8 mouse cellular contexts compared by ENCODE assay signal in the genomic region with DNA sequence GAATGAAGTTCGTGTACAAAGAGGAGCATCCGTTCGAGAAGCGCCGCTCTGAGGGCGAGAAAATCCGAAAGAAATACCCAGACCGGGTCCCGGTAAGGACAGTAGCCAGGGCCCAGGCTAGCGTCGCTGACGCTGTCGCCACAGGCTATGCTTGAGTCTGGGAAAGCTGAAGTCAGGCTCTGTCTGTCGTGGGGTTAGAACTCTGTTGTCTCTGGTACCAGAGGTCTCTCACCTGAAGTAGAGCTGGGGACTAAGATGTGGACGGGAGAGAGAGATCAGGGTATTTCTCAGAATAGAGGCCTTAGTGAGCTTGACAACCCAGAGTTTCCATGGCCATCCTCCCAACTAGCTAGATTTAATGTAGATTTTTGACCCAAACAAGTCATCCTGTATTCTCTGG. TPM values are rescaled to one million over a fixed set of nuclear protein-coding genes. Genes with fewer than 3 reads are reported as not detected.
A peak's percentile ranks its signal among the peaks of the same experiment; 100 is the strongest.
DNase-seq lines count a peak whose midpoint lies in the region; ATAC-seq and TF ChIP-seq lines count a peak whose summit lies in the region.

No protein-coding gene starts in this region.

- H3K9ac ChIP-seq in embryonic facial prominence, embryonic 15.5 days, result peak overlapping the region; percentile 87
- H3K9ac ChIP-seq in neural tube, embryonic 13.5 days, result peak overlapping the region; percentile 93

- H3K9me3 ChIP-seq in embryonic facial prominence, embryonic 15.5 days (replicated peaks), result no peaks in the 10 kb centered on the region
- no peaks in the 10 kb centered on the region for H3K9me3 ChIP-seq in limb, embryonic 10.5 days (replicated peaks)
- H3K9me3 ChIP-seq in neural tube, embryonic 13.5 days, result no peaks in the 10 kb centered on the region

- under 1% methylated on average over 15 of the region's 15 CpGs for WGBS in lung, adult 2 months
- under 1% methylated on average over 15 of the region's 15 CpGs for WGBS in embryonic facial prominence, embryonic 15.5 days
- WGBS in limb, embryonic 10.5 days, result under 1% methylated on average over 15 of the region's 15 CpGs
- under 1% methylated on average over 15 of the region's 15 CpGs for WGBS in neural tube, embryonic 13.5 days

- no peaks in the 10 kb centered on the region for H3K27me3 ChIP-seq in embryonic facial prominence, embryonic 15.5 days
- no peaks in the 10 kb centered on the region for H3K27me3 ChIP-seq in limb, embryonic 10.5 days (ENCODE audit: low read depth, poor library complexity, severe bottlenecking)
- H3K27me3 ChIP-seq in neural tube, embryonic 13.5 days, result no peaks in the 10 kb centered on the region

- H3K27ac ChIP-seq in embryonic facial prominence, embryonic 15.5 days (replicated peaks), result peak overlapping the region; percentile 97
- peak overlapping the region; percentile 89 for H3K27ac ChIP-seq in limb, embryonic 10.5 days
- H3K27ac ChIP-seq in neural tube, embryonic 13.5 days (replicated peaks), result peak overlapping the region; percentile 95

- H3K36me3 ChIP-seq in embryonic facial prominence, embryonic 15.5 days, result peaks cover 52% of the 10 kb centered on the region
- peaks cover 57% of the 10 kb centered on the region for H3K36me3 ChIP-seq in limb, embryonic 10.5 days
- H3K36me3 ChIP-seq in neural tube, embryonic 13.5 days, result peaks cover 51% of the 10 kb centered on the region

- peak overlapping the region; percentile 69 for H3K4me3 ChIP-seq in lung, adult 2 months (replicated peaks; ENCODE audit: extremely low read depth, low read depth, low read length)
- peak overlapping the region; percentile 80 for H3K4me3 ChIP-seq in embryonic facial prominence, embryonic 15.5 days (replicated peaks)
- peak overlapping the region; percentile 69 for H3K4me3 ChIP-seq in limb, embryonic 10.5 days
- H3K4me3 ChIP-seq in neural tube, embryonic 13.5 days, result peak overlapping the region; percentile 75

- peak overlapping the region; percentile 73 for H3K4me2 ChIP-seq in embryonic facial prominence, embryonic 15.5 days (replicated peaks)
- peak overlapping the region; percentile 76 for H3K4me2 ChIP-seq in neural tube, embryonic 13.5 days

- no peak for TF ChIP-seq CTCF in lung, adult 2 months (IDR thresholded peaks at IDR 0.05; ENCODE audit: insufficient read depth, low read length)

- TF ChIP-seq POLR2A in lung, adult 2 months (IDR thresholded peaks at IDR 0.05; ENCODE audit: borderline replicate concordance, extremely low read depth, low read depth, low read length), result no peak

- DNase-seq in lung, adult 2 months, result no peak
- no peak for DNase-seq in lung, postnatal 4 days
- no peak for DNase-seq in limb, embryonic 10.5 days (ENCODE audit: low spot score)
- DNase-seq in right cerebral cortex, postnatal 25 days, result no peak
- DNase-seq in frontal cortex, postnatal 36 days (ENCODE audit: low spot score in 2 of 2), result no peak
- no peak for DNase-seq in right cerebral cortex, postnatal 10 days (ENCODE audit: low spot score in 2 of 2)

- H3K4me1 ChIP-seq in lung, adult 2 months (ENCODE audit: control insufficient read depth, insufficient read depth, low read length), result peaks cover 4% of the 10 kb centered on the region
- H3K4me1 ChIP-seq in embryonic facial prominence, embryonic 15.5 days, result peaks cover 18% of the 10 kb centered on the region
- H3K4me1 ChIP-seq in limb, embryonic 10.5 days, result peaks cover 22% of the 10 kb centered on the region
- peaks cover 29% of the 10 kb centered on the region for H3K4me1 ChIP-seq in neural tube, embryonic 13.5 days (replicated peaks)

- peak; percentile 1; the same call in 1 of the 2 replicates for ATAC-seq in embryonic facial prominence, embryonic 15.5 days (ENCODE audit: insufficient number of reproducible peaks, low FRiP score, low TSS enrichment, low read depth)
- 0 out of 2 replicates have a peak, but pooled peaks have one; percentile 8 for ATAC-seq in neural tube, embryonic 13.5 days (ENCODE audit: low read depth)

RNA-seq across cellular contexts. Expression of a gene that starts 0.8 kb away (rescaled TPM):
- polyA plus RNA-seq in lung, adult 2 months (2012; rRNA removed), result 333 and 615 TPM in 2 replicates
- polyA plus RNA-seq in embryonic facial prominence, embryonic 15.5 days (2015; fragmentation: Nextera tagmentation; extraction: Ambion mirVana), result 543 and 559 TPM in 2 replicates
- 280 and 332 TPM in 2 replicates for polyA plus RNA-seq in limb, embryonic 10.5 days (2016; fragmentation: Nextera tagmentation; extraction: Ambion mirVana)
- 679 and 746 TPM in 2 replicates for polyA plus RNA-seq in neural tube, embryonic 13.5 days (2015; fragmentation: Nextera tagmentation; extraction: Ambion mirVana)

RNA-seq across cellular contexts. Expression of a gene that starts 3.9 kb away (rescaled TPM):
- 15.0 and 22.9 TPM in 2 replicates for polyA plus RNA-seq in lung, adult 2 months (2012; rRNA removed)
- polyA plus RNA-seq in embryonic facial prominence, embryonic 15.5 days (2015; fragmentation: Nextera tagmentation; extraction: Ambion mirVana), result 77.8 and 83.0 TPM in 2 replicates
- 101 and 106 TPM in 2 replicates for polyA plus RNA-seq in limb, embryonic 10.5 days (2016; fragmentation: Nextera tagmentation; extraction: Ambion mirVana)
- 74.2 and 76.3 TPM in 2 replicates for polyA plus RNA-seq in neural tube, embryonic 13.5 days (2015; fragmentation: Nextera tagmentation; extraction: Ambion mirVana)

RNA-seq across cellular contexts. Expression of a gene that starts 8.7 kb away (rescaled TPM):
- polyA plus RNA-seq in lung, adult 2 months (2012; rRNA removed), result 16.7 and 20.8 TPM in 2 replicates
- polyA plus RNA-seq in embryonic facial prominence, embryonic 15.5 days (2015; fragmentation: Nextera tagmentation; extraction: Ambion mirVana), result 47.3 and 52.3 TPM in 2 replicates
- 65.2 and 70.6 TPM in 2 replicates for polyA plus RNA-seq in limb, embryonic 10.5 days (2016; fragmentation: Nextera tagmentation; extraction: Ambion mirVana)
- polyA plus RNA-seq in neural tube, embryonic 13.5 days (2015; fragmentation: Nextera tagmentation; extraction: Ambion mirVana), result 26.7 and 28.8 TPM in 2 replicates

RNA-seq across cellular contexts. Expression of a gene that starts 9.4 kb away (rescaled TPM):
- polyA plus RNA-seq in lung, adult 2 months (2012; rRNA removed), result 38.5 and 53.8 TPM in 2 replicates
- polyA plus RNA-seq in embryonic facial prominence, embryonic 15.5 days (2015; fragmentation: Nextera tagmentation; extraction: Ambion mirVana), result 112 and 113 TPM in 2 replicates
- 154 and 176 TPM in 2 replicates for polyA plus RNA-seq in limb, embryonic 10.5 days (2016; fragmentation: Nextera tagmentation; extraction: Ambion mirVana)
- polyA plus RNA-seq in neural tube, embryonic 13.5 days (2015; fragmentation: Nextera tagmentation; extraction: Ambion mirVana), result 160 and 162 TPM in 2 replicates

RNA-seq across cellular contexts. Expression of a gene that starts 10.8 kb away (rescaled TPM):
- 88.3 and 102 TPM in 2 replicates for polyA plus RNA-seq in lung, adult 2 months (2012; rRNA removed)
- polyA plus RNA-seq in embryonic facial prominence, embryonic 15.5 days (2015; fragmentation: Nextera tagmentation; extraction: Ambion mirVana), result 31.6 and 34.9 TPM in 2 replicates
- polyA plus RNA-seq in limb, embryonic 10.5 days (2016; fragmentation: Nextera tagmentation; extraction: Ambion mirVana), result 22.2 and 24.8 TPM in 2 replicates
- polyA plus RNA-seq in neural tube, embryonic 13.5 days (2015; fragmentation: Nextera tagmentation; extraction: Ambion mirVana), result 21.5 and 22.5 TPM in 2 replicates
